Comparison of ENCODE assay signal across 13 mouse cellular contexts in genomic region chr5:134282076-134282475, GRCm38 (mm10).
"Had no signal": no experiment of that assay in that cellular context is flagged by ENCODE, and none has a peak within 500 bp of the region (broad histone marks: within the 10 kb centered on the region; RNA-seq: fewer than 3 reads in every experiment).

No protein-coding gene starts in this region.

- H3K9ac ChIP-seq: limb, embryonic 13.5 days; liver, embryonic 15.5 days; midbrain, embryonic 13.5 days; neural tube, embryonic 15.5 days had no signal

- H3K9me3 ChIP-seq: limb, embryonic 13.5 days; liver, embryonic 15.5 days; midbrain, embryonic 13.5 days; neural tube, embryonic 15.5 days had no signal

- H3K27ac ChIP-seq: layer of hippocampus, adult 2 months; limb, embryonic 13.5 days; liver, embryonic 15.5 days; midbrain, embryonic 13.5 days; neural tube, embryonic 15.5 days had no signal

- H3K4me3 ChIP-seq: layer of hippocampus, adult 2 months; limb, embryonic 13.5 days; liver, embryonic 15.5 days; midbrain, embryonic 13.5 days; neural tube, embryonic 15.5 days had no signal

- H3K4me1 ChIP-seq: limb, embryonic 13.5 days; liver, embryonic 15.5 days; midbrain, embryonic 13.5 days; neural tube, embryonic 15.5 days had no signal

- H3K4me2 ChIP-seq: limb, embryonic 13.5 days; liver, embryonic 11.5 days; liver, embryonic 15.5 days; midbrain, embryonic 13.5 days; neural tube, embryonic 15.5 days had no signal

- DNase-seq: kidney, postnatal 10 days; kidney, postnatal 4 days; lung, adult 2 months; lung, postnatal 36 days; right cerebral cortex, adult 18-20 months; right cerebral cortex, postnatal 25 days had no signal

- ATAC-seq: lung, postnatal 0 days; midbrain, embryonic 13.5 days had no signal

- H3K27me3 ChIP-seq: limb, embryonic 13.5 days; liver, embryonic 15.5 days; midbrain, embryonic 13.5 days; neural tube, embryonic 15.5 days had no signal
